Mouse (Mus musculus) cerebellum, adult 11 months (tissue): ENCODE data around the gene Mettl17.

ENCODE experiments used
- DNase-seq: peaks from one replicate; pipeline ENCODE4 v3.0.0; 2022

The Mettl17 gene

GRCm38 (mm10) chr14:51932092-51933020 lies 47.7 kb downstream of the Mettl17 start:
- DNase-seq, result no peak

GRCm38 (mm10) chr14:51939005-51939404 lies 54.4 kb downstream of the Mettl17 start:
- no peak for DNase-seq

- no peak for DNase-seq
These were observed 56.4 kb downstream of the Mettl17 start for GRCm38 (mm10) chr14:51940944-51941560.

- DNase-seq, result no peak
These were observed 56.9 kb downstream of the Mettl17 start for GRCm38 (mm10) chr14:51941577-51941976.

GRCm38 (mm10) chr14:51942236-51942635 lies 57.6 kb downstream of the Mettl17 start:
- DNase-seq, result no peak
